Mouse (Mus musculus) CH12.LX (cell line): Measurements from ENCODE around the gene St8sia1.

Experiments used
- CTCF ChIP-seq, 2 experiments: IDR thresholded peaks in 1 of 2; conservative IDR thresholded peaks in 1 of 2; 2 replicates each; pipeline ENCODE4 v1.5.1; 2011 to 2012; ENCODE audit warnings: low read depth in 2 of 2, low read length in 2 of 2, improper control_type of control experiment in 1 of 2, inconsistent platforms in 1 of 2, mild to moderate bottlenecking in 1 of 2, moderate library complexity in 1 of 2
- E2F4 ChIP-seq: IDR thresholded peaks from 2 replicates; pipeline ENCODE4 v1.6.1; 2011; ENCODE audit warnings: low read depth, low read length, improper control_type of control experiment; ENCODE audit not compliant: insufficient replicate concordance
- POLR2A ChIP-seq: IDR thresholded peaks from 2 replicates; pipeline ENCODE4 v1.6.1; 2011; ENCODE audit warnings: low read depth, mild to moderate bottlenecking, improper control_type of control experiment, low read length
- RAD21 ChIP-seq: IDR thresholded peaks from 2 replicates; pipeline ENCODE4 v1.6.1; 2011; ENCODE audit warnings: low read depth, mild to moderate bottlenecking, low read length, improper control_type of control experiment, moderate library complexity
- ZC3H11A ChIP-seq: IDR thresholded peaks from 2 replicates; pipeline ENCODE4 v1.6.1; 2012; ENCODE audit warnings: low read depth, mild to moderate bottlenecking, inconsistent platforms, low read length, improper control_type of control experiment

DNA sequence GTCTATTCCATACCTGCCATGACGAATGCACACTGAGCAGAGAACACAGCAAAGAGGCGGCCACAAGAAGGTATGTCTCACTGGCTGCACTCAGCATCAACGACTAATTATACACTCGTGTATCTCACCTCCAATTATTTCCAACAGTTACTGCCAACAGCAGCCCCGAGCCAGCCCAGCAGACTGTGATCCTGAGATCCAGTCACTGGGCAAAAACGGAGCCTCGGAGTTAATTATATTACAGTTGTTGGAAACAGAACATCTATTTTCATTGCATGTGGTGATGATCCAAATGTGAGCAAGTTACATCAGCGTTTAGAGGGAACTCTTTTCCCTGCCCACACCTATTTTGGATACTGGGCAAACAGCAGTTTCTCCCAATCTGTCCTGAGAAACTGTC, 113.8 kb downstream of the St8sia1 start:
- TF ChIP-seq POLR2A: no peak
- no peak for TF ChIP-seq CTCF (conservative IDR thresholded peaks at IDR 0.05 in 1 of 2, IDR thresholded peaks at IDR 0.05 in 1 of 2; ENCODE audit: low read depth in 2 of 2, low read length in 2 of 2)
- no peak for TF ChIP-seq RAD21
- TF ChIP-seq ZC3H11A: no peak
- no peak for TF ChIP-seq E2F4
